Mouse (Mus musculus): ENCODE measurements around the gene Grpel1.

GRCm38 (mm10) chr5:36471206-36471605 lies 6.4 kb downstream of the Grpel1 start:
- no peak for TF ChIP-seq CTCF (IDR thresholded peaks at IDR 0.05; ENCODE audit: low read depth, low read length)
- TF ChIP-seq POLR2A (IDR thresholded peaks at IDR 0.05; ENCODE audit: insufficient read depth, low read length): no peak
